Mouse (Mus musculus): ENCODE data around the gene Fkbp7.
A peak's percentile ranks its signal among the peaks of the same experiment; 100 is the strongest.

Fkbp7 gene

DNA sequence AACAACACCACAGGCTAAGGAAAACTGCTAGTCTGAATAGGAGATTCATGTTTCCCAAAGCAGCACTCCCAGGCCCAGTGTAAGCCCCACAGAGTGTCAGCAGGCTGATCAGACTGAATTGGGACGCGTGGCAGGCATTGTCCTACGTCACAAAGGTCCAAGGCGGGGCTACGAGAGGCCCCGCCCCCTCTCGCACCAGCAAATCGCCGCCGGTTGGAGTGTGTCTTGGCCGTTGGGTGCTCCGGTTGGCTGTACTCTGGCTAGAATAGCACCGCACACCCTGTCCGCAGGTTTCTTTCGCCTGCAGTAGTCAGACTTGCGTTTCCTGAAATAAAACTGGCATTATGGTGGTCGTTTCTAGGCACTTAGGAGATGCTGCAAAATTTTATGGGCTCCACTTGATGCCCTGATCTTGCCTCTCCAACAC lies at the start of gene Fkbp7:
Gene Fkbp7, minus strand, starts transcription at position 151 of the 427 bp plus-strand sequence.
- DNase-seq: peak; percentile 93

DNA sequence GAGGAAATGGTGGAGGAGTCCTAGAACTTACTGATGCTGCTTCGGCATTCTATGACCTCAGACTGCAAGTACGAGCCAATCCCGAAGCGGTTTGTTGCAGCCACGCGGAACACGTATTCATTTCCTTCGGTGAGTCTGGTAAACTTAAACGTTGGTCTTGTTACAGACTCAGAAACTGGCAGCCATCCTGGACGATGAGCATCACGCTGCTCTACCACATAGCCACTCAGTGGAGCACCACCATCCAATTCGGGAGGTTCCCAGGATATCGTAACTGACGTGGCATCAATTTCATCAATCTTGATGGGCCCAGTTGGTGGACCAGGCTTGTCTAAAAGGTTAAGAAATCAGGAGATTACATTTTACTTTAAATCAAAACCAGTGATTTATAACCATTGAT lies 46.7 kb upstream of the Fkbp7 start:
- no peak for DNase-seq

DNA sequence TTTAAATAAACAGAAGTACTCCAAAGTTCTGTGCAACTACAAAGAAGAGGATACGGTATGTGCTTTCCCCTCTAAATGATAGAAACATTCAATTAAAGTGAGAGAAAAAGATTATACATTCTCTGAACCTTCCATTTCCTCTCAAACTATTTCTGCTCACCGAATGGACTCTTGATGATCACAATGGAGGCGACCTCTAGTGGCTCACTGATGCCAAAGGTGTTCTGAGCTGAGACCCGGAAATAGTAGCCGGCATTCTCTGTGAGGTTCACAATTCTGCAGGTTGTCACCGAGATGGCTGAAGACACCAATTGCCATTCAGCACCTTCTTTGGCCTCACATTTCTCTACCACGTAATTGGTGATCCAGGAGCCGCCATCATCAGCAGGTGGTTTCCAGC lies 42.1 kb upstream of the Fkbp7 start:
- no peak for DNase-seq

DNA sequence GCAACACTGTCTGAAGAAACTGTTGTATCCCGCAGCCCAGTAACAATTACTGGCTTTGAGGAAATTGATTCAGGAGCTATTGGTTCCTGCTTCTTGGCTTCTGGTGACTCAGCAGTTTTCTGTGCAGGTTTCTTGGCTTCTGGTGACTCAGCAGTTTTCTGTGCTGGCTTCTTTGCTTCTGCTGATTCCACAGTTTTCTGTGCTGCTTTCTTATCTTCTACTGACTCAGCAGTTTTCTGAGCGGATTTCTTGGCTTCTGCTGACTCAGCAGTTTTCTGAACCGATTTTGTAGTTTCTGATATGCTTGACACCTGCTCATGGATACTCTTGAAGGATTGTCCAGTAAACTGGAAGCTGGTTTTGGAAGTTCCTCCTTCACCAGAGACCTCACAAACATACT lies 35.6 kb upstream of the Fkbp7 start:
- no peak for DNase-seq

DNA sequence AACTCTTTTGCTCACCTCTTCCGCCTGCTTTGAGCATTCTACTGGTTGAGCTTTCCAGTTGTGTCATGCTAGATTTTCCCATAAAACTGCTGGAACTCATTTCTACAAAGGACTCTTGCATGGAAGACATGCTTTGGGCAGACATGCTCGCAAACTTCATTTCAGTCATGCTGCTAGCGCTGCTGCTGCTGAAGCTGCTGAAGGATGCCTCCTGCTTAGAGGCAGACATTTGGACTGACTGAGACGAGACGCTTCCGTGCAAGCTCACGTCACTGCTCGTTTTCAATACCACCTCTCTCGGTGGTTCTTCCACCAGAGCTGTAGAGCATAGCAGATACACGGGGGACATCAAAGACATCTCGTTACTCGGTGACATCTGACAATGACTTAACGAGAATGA lies 32.7 kb upstream of the Fkbp7 start:
- DNase-seq: no peak

- DNase-seq: no peak
Measured at GRCm38 (mm10) chr2:76702751-76703150, 29.8 kb upstream of the Fkbp7 start.

DNA sequence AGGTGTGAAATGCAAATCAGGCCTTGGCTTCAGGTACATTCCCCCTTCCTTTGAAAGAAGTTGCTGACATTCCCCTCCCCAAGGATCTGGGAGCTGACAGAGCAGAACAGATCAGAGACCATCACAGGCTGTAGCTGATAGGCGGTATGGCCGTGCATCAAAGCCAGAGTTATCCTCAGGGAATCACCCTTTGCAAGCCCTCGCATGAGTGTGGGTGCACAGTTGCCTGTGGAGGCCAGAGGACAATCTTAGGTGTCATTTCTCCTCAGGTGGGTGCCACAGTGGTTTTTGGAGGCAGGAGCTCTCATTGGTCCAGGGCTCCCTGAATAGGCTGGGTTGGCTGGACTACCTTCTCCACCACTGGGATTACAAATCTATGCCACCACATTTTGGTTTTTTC lies 29.3 kb upstream of the Fkbp7 start:
- DNase-seq: no peak

- DNase-seq: no peak
Measured at GRCm38 (mm10) chr2:76695290-76695689, 22.4 kb upstream of the Fkbp7 start.

DNA sequence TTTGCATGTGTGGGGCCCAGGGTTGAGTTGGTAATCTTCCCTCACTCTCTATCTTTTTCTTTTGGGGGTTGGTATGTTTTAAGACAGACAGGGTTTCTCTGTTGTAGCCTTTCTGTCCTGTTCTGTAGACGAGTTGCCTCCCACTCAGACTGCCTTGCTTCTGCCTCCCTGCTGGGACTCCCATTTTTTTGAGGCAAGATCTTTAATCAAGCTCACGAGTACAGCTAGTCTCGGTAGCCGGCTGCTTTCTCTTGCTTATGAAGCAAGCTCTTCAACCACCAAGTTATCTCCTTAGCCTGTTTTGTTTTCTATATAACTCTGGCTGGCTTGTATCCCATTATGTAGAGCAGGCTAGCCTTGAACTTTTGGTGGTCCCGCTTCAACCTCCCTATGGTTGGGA lies 20.8 kb upstream of the Fkbp7 start:
- DNase-seq: no peak

DNA sequence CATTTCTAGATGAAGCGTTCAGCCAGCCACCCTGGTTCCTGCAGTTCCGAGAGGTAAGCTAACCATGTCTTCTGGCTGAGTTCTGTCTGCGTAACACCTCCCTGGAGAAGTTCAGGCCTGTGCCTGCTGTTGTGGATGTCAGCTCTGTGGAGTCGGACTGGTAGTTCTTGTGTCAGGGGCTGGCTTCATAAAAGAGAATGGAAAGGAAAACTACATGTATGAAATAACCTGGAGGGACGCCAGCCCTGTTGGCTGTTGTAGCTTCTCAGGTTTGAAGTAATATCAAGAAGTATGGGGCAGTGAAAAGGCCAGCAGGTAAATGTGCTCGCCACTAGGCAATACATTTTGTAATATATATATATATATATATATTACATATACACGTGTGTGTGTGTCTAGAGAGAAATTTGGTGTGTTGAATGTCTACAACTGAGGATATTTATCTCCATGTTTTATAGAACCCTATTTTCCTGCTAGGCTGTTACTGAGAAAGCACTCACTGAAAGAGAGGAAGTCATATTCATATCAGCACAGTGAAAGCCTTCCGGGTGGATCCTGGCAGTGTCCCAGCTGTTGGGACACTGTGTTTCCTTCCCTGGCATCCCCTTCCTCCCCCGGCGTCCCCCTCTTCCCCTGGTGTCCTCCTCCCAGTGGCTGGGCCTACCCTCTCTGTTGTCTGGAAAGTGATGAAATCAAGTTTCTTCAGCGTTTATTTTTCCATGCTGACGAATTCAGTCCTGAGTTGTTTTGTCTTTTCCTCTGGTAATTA lies 17.7 kb upstream of the Fkbp7 start:
- peak; percentile 26 for DNase-seq

GRCm38 (mm10) chr2:76688162-76688561 lies 15.2 kb upstream of the Fkbp7 start:
- DNase-seq: no peak

- no peak for DNase-seq
Measured at GRCm38 (mm10) chr2:76687608-76688007, 14.7 kb upstream of the Fkbp7 start.

DNA sequence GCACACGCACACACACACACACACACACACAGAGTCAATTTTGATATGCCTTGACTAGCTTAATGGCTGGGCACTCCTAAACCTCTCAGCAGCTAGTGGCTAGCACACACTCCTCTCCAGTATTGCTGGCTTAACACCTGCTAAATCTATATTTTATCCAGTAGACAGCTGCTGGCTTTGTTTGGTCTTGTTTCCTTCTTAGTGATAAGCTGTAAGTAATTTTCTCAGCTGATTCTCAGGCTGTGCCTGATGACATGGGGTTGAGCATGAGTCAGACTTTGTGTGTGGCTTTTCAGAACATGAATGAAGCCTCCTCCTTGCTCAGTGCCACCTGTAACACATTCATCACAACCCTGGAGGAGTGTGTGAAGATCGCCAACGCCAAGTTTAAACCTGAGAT lies 14.1 kb upstream of the Fkbp7 start:
- DNase-seq: no peak

- DNase-seq: no peak
Measured at GRCm38 (mm10) chr2:76682301-76682700, 9.4 kb upstream of the Fkbp7 start.

DNA sequence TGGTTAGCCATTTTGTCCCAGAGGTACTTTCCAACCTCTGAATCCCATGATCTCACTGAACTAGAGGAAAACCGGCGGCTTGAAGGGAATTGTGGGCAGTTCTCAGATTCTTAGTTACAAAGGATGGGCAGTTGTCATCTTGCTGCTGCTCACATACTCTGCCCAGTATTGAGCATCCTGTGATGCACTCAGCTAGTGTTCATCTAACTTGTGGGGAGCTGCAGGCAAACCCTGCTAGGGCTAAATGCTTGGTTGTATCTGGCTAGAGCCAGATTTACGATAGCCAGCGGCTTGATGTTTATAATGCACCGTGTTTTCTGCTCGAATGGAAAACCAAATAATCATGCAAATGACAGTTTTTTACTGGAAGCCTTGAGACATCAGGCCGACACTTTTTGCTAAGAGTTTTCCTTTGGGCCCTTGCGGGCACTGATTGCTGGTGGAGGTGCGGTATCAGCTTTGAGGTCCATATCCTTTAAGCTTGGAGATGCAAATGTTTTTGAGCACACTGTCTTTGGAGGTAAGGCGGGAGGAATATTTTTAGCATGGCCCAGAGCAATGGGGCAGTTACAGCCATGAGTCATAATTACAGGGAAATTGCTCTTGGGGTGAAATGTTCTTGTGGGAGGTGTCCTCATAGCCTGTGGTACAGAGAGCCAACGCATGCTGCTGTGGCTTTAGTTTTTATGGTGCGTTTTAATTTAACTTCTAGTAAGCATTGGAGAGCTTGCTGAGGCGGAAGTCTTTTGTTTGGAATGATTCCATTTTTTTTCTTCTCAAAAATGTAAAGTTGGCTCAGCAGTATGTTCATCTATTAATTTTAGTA lies 3.7 kb upstream of the Fkbp7 start:
- no peak for DNase-seq

DNA sequence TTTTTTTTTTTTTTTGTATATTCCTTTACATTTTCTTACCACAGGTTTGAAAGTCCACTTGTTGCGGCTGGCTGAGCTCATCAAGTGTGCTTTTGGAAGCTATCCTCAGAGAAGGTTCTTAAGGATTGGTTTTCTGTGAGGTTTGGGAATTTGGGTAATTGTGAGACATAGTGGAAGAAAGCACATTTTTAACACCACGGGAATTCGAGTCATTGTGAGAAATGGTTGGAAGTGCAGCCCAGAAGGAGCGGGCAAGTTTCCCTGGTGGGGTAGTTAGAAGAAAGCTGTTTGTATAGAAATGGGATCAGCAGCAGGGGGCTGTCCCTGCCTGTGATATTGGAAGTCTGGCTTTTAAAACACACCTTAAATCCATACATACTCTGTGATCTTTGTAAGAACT lies 3.0 kb upstream of the Fkbp7 start:
- DNase-seq: no peak

GRCm38 (mm10) chr2:76675451-76675850 lies 2.5 kb upstream of the Fkbp7 start:
- DNase-seq: peak; percentile 25

GRCm38 (mm10) chr2:76674725-76675427 lies 2.0 kb upstream of the Fkbp7 start, which contains the start of gene Plekha3:
TSS of gene Plekha3 (plus strand) at chr2:76675281.
- DNase-seq: peak; percentile 81

- peak; percentile 63 for DNase-seq
Measured at GRCm38 (mm10) chr2:76673472-76674081, 661 bp upstream of the Fkbp7 start.

DNA sequence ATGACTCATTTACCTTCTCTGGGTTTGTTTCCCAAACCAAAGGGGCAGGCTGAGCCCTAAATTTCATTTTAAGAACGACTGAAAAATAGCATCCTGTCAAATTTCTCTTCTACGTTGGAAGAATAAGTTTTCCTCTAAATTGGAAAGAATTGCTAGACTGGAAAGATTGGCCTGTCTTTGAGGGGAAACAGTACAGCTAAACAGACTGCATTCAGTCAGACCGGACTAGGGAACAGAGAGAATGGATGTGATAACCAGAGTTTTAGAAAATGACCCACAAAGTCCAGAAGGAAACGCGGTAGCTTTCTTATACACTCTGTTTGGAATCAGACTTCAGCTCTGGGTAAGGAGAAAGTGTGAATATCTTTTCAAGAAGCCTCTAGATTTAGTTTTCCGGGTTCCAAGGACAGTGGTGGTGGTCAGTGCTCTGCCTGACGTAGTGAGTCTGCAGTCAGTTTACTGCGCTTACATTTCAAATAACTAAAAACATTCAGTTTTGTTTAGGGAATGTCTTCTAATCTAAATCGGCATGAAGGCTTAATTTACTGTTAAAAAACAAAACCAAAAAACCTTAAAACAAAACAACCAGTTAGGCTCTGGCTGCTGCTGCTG lies 676 bp downstream of the Fkbp7 start:
- DNase-seq: no peak

GRCm38 (mm10) chr2:76671641-76672040 lies 1.3 kb downstream of the Fkbp7 start:
- no peak for DNase-seq

DNA sequence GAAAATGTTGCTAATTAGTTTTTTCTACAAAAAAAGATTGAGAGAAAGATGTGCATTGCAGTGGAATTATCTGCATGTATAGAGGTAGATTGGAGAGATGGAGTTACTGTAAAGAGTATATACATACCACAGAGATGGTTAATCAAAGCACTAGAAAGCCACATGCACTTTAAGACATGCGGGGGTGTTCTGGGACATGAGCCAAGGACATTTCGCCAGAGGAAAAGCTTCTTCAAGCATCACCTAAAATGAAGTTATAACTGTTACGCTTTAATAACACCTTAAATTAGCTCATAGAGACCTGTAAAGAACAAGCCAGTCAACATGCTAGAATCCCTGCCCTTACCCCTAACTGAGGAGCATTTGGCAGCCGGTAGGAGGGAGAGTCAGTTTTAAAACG lies 5.7 kb downstream of the Fkbp7 start:
- DNase-seq: no peak

DNA sequence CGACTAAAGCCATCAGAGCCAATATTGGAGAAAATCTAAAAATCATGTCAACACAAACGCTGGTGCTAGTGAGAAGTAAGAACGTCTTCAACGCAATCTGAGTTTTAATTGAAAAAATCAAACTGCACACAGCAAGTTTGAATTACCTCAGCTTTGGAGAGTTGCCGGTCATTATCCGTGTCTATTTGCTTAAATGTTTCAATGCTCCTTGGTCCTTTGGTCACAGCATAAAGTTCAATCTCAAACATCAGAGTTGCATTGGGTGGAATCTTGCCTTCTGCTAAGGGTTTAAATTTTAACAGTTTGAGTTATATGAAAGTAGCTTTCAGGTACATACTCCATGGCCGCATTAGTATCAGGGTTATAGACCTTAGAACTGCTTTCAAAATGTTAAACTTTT lies 7.4 kb downstream of the Fkbp7 start:
- DNase-seq: no peak

Data from liver (tissue).